ENCODE assay signal across 8 mouse cellular contexts in genomic region chr1:133863257-133863997, GRCm38 (mm10). TPM values are rescaled to one million over a fixed set of nuclear protein-coding genes. Genes with fewer than 3 reads are reported as not detected.
DNase-seq lines count a peak whose midpoint lies in the region; ATAC-seq and TF ChIP-seq lines count a peak whose summit lies in the region.

No protein-coding gene starts in this region.

- no peaks in the 10 kb centered on the region for H3K79me2 ChIP-seq in MEL (ENCODE audit: control insufficient read depth, insufficient read depth, low read length, poor library complexity)

- peaks cover 0 to 12% of the 10 kb centered on the region in 2 experiments; a peak in 2 of 4 replicates for H3K36me3 ChIP-seq in MEL (ENCODE audit: control insufficient read depth in 1 of 2, insufficient read depth in 2 of 2, low read length in 2 of 2)
- H3K36me3 ChIP-seq in heart, embryonic 11.5 days (ENCODE audit: control insufficient read depth, insufficient read depth, low read length) = no peaks in the 10 kb centered on the region
- H3K36me3 ChIP-seq in liver, postnatal 0 days (replicated peaks; ENCODE audit: insufficient read depth, low read length) = no peaks in the 10 kb centered on the region

- no peak for TF ChIP-seq CTCF in MEL (IDR thresholded peaks at IDR 0.05 in 2 of 3, conservative IDR thresholded peaks at IDR 0.05 in 1 of 3; ENCODE audit: control insufficient read depth in 1 of 3, insufficient read depth in 1 of 3, low read depth in 2 of 3, low read length in 3 of 3, poor library complexity in 1 of 3, severe bottlenecking in 1 of 3)
- no peak for TF ChIP-seq CTCF in liver, postnatal 0 days (IDR thresholded peaks at IDR 0.05; ENCODE audit: low read depth)

- H3K27me3 ChIP-seq in MEL (ENCODE audit: control insufficient read depth in 1 of 2, insufficient read depth in 2 of 2, low read length in 2 of 2) = no peaks in the 10 kb centered on the region
- no peaks in the 10 kb centered on the region for H3K27me3 ChIP-seq in heart, embryonic 11.5 days (ENCODE audit: control insufficient read depth, insufficient read depth, low read length)
- no peaks in the 10 kb centered on the region for H3K27me3 ChIP-seq in liver, postnatal 0 days (ENCODE audit: insufficient read depth, low read length)

- peak; percentile 27 for DNase-seq in CD4-positive, CD25-positive, alpha-beta regulatory T cell, adult 2 months (ENCODE audit: low read depth, low spot score)
- peak; percentile 59 for DNase-seq in MEL (ENCODE audit: low read depth, low spot score)
- DNase-seq in liver, postnatal 0 days = no peak
- DNase-seq in yolk sac, embryonic 10.5 days (ENCODE audit: low spot score) = peak; percentile 58
- no peak for DNase-seq in adrenal gland, postnatal 25 days
- DNase-seq in adrenal gland, adult 8-10 months = no peak
- DNase-seq in layer of hippocampus, adult 9-10 months (ENCODE audit: low spot score) = no peak

- TF ChIP-seq RAD21 in MEL (IDR thresholded peaks at IDR 0.05; ENCODE audit: low read depth, low read length) = no peak

- TF ChIP-seq POLR2A in MEL (IDR thresholded peaks at IDR 0.05; ENCODE audit: control insufficient read depth in 1 of 2, insufficient read depth in 1 of 2, low read depth in 1 of 2, low read length in 2 of 2, poor library complexity in 1 of 2) = no peak

- 19% methylated on average over 10 of the region's 10 CpGs for WGBS in heart, embryonic 11.5 days (ENCODE audit: insufficient replicate concordance)
- WGBS in liver, postnatal 0 days (ENCODE audit: insufficient replicate concordance) = 19% methylated on average over 10 of the region's 10 CpGs

- peak overlapping the region in 1 of 2 experiments; percentile 16; a peak in 2 of 4 replicates for H3K4me3 ChIP-seq in MEL (ENCODE audit: control insufficient read depth in 1 of 2, insufficient read depth in 1 of 2, low read depth in 2 of 2, low read length in 2 of 2)
- H3K4me3 ChIP-seq in heart, embryonic 11.5 days (ENCODE audit: low read depth, low read length) = no peak overlapping the region
- no peak overlapping the region for H3K4me3 ChIP-seq in liver, postnatal 0 days (ENCODE audit: low read depth, low read length)

- peak overlapping the region; percentile 29; the same call in 1 of the 2 replicates for H3K9ac ChIP-seq in MEL (ENCODE audit: control insufficient read depth, low read depth, low read length, poor library complexity, severe bottlenecking)
- no peak overlapping the region for H3K9ac ChIP-seq in heart, embryonic 11.5 days (ENCODE audit: low read depth, low read length)
- H3K9ac ChIP-seq in liver, postnatal 0 days (replicated peaks) = no peak overlapping the region

- peak; percentile 32 to 44; a peak in 2 of 4 replicates for TF ChIP-seq EP300 in MEL (IDR thresholded peaks at IDR 0.05; ENCODE audit: low read depth in 1 of 2, low read length in 2 of 2)
- no peak for TF ChIP-seq EP300 in liver, postnatal 0 days (IDR thresholded peaks at IDR 0.05; ENCODE audit: low read depth)

- ATAC-seq in heart, embryonic 11.5 days (replicated peaks; ENCODE audit: insufficient number of reproducible peaks, low FRiP score, low TSS enrichment) = 0 out of 2 replicates have a peak, but pooled peaks have one; percentile 31
- peak; percentile 19; the same call in 1 of the 2 replicates for ATAC-seq in liver, postnatal 0 days

- H3K9me3 ChIP-seq in MEL (replicated peaks; ENCODE audit: insufficient read depth, low read length) = no peaks in the 10 kb centered on the region
- no peaks in the 10 kb centered on the region for H3K9me3 ChIP-seq in heart, embryonic 11.5 days (replicated peaks; ENCODE audit: control insufficient read depth, low read length)
- H3K9me3 ChIP-seq in liver, postnatal 0 days (ENCODE audit: low read length) = no peaks in the 10 kb centered on the region

- peak overlapping the region; percentile 7; the same call in 1 of the 2 replicates for H3K4me2 ChIP-seq in heart, embryonic 11.5 days
- H3K4me2 ChIP-seq in liver, postnatal 0 days (ENCODE audit: low read depth, low read length) = no peak overlapping the region

- peaks cover 5 to 18% of the 10 kb centered on the region in 2 experiments for H3K4me1 ChIP-seq in MEL (ENCODE audit: control insufficient read depth in 1 of 2, insufficient read depth in 2 of 2, low read length in 2 of 2)
- H3K4me1 ChIP-seq in heart, embryonic 11.5 days (ENCODE audit: control insufficient read depth, insufficient read depth, low read length) = peaks cover 23% of the 10 kb centered on the region
- 0 out of 2 replicates have a peak, but pooled peaks cover 3% of the 10 kb centered on the region for H3K4me1 ChIP-seq in liver, postnatal 0 days (ENCODE audit: insufficient read depth)

- peak overlapping the region; percentile 42 for H3K27ac ChIP-seq in MEL (ENCODE audit: control insufficient read depth, low read depth, low read length)
- H3K27ac ChIP-seq in heart, embryonic 11.5 days (ENCODE audit: low read depth, low read length) = peak overlapping the region; percentile 73
- no peak overlapping the region for H3K27ac ChIP-seq in liver, postnatal 0 days (ENCODE audit: low read depth)

TF ChIP-seq in MEL, 35 proteins besides CTCF, POLR2A, EP300 and RAD21:
- peak; percentile 11; the same call in 1 of the 2 replicates for TF ChIP-seq ETS1 (IDR thresholded peaks at IDR 0.05; ENCODE audit: low read depth, low read length)
- TF ChIP-seq MEF2A (IDR thresholded peaks at IDR 0.05; ENCODE audit: extremely low read depth, insufficient replicate concordance, low read depth, low read length, poor library complexity, severe bottlenecking) = no peak

RNA-seq across cellular contexts. Expression of gene Optc, which starts 44.4 kb away (rescaled TPM):
- 0.23 and 0.27 TPM in 2 replicates for total RNA-seq in MEL (2012; rRNA removed)
- polyA plus RNA-seq in MEL (2012; ENCODE audit: insufficient read depth in 1 of 2, insufficient read length in 2 of 2, low read depth in 1 of 2, low replicate concordance in 2 of 2, missing spikeins in 1 of 2) = under 1 TPM in 1 of 2 experiments, not detected in 1; 0.53 TPM
- polyA plus RNA-seq in heart, embryonic 11.5 days (2014; fragmentation: Nextera tagmentation; extraction: Ambion mirVana) = 0.21 and 1.0 TPM in 2 replicates
- polyA plus RNA-seq in liver, postnatal 0 days (2015; fragmentation: Nextera tagmentation; extraction: Ambion mirVana) = 0.11 and 0.14 TPM in 2 replicates
- total RNA-seq in adrenal gland, postnatal 25 days (2021) = 1.0 and 1.2 TPM in 2 replicates
- 1 to 10 TPM; 1.0 to 2.2 (median 1.4) TPM for total RNA-seq in adrenal gland, adult 8-10 months (2022)

RNA-seq across cellular contexts. Expression of gene Prelp, which starts 57.8 kb away (rescaled TPM):
- total RNA-seq in MEL (2012; rRNA removed) = not detected in 2 replicates
- not detected for polyA plus RNA-seq in MEL (2012; ENCODE audit: insufficient read depth in 1 of 2, insufficient read length in 2 of 2, low read depth in 1 of 2, low replicate concordance in 2 of 2, missing spikeins in 1 of 2)
- polyA plus RNA-seq in heart, embryonic 11.5 days (2014; fragmentation: Nextera tagmentation; extraction: Ambion mirVana) = 0.55 and 1.1 TPM in 2 replicates
- polyA plus RNA-seq in liver, postnatal 0 days (2015; fragmentation: Nextera tagmentation; extraction: Ambion mirVana) = 5.5 and 6.3 TPM in 2 replicates
- 38.0 and 39.8 TPM in 2 replicates for total RNA-seq in adrenal gland, postnatal 25 days (2021)
- 100 to 1,000 TPM in 1 of 4 experiments, 10 to 100 TPM in 3; 40.0 to 103 (median 53.5) TPM for total RNA-seq in adrenal gland, adult 8-10 months (2022)

Comparison
In these comparisons a context has a peak if more than half of its experiments do, and no peak if none do; other contexts are left out.
1. DNase-seq: peak in CD4-positive, CD25-positive, alpha-beta regulatory T cell, adult 2 months (single experiment), MEL (single experiment) and yolk sac, embryonic 10.5 days (single experiment); none in liver, postnatal 0 days (single experiment), adrenal gland, postnatal 25 days (single experiment), adrenal gland, adult 8-10 months (single experiment) and layer of hippocampus, adult 9-10 months (single experiment).
2. RNA of gene Prelp, which starts 57.8 kb away (total RNA-seq): 40.0 to 103 TPM in adrenal gland, adult 8-10 months and 38.0 to 39.8 TPM in adrenal gland, postnatal 25 days; not detected in MEL; every median in the first group is over 10 times any median in the second.